Mouse (Mus musculus): ENCODE data around the gene Arfip2.

Arfip2 gene

DNA sequence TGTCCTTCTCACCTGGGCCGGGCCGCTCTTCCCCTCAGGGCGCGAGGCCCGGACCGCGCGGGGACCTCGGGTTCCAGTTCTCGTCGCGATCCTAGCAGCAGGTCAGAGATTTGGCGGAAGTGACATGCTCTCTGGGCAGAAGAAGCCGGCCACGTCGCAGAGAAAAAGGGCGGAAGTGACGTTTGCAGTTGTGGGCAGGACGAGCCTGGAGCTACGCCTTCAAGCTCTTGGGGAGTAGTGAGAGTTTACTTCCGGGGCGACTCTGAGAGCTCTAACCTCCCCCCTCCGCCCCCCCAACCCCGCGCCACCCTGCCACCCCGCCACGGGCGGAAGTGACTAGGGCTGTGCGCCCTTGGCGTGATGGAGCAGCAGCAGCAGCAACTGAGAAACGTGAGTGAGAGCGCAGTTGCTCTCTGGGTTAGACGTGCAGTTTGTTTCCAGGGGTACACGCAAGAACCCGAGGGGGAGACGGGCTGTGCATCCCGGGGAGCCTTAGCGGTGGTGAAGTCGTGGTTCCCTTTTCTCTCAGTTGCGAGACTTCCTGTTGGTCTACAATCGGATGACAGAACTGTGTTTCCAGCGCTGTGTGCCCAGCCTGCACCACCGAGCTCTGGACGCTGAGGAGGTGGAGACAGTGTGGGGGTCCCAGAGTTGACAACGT is at the start of gene Arfip2, which contains the start of gene Gm45799:
Gene Arfip2 (minus strand): TSS at position 184 of the 661 bp plus-strand sequence.
Gene Gm45799 (plus strand): TSS at position 320 of the 661 bp plus-strand sequence.
- peak; percentile 98 for DNase-seq (ENCODE audit: low read depth)

DNA sequence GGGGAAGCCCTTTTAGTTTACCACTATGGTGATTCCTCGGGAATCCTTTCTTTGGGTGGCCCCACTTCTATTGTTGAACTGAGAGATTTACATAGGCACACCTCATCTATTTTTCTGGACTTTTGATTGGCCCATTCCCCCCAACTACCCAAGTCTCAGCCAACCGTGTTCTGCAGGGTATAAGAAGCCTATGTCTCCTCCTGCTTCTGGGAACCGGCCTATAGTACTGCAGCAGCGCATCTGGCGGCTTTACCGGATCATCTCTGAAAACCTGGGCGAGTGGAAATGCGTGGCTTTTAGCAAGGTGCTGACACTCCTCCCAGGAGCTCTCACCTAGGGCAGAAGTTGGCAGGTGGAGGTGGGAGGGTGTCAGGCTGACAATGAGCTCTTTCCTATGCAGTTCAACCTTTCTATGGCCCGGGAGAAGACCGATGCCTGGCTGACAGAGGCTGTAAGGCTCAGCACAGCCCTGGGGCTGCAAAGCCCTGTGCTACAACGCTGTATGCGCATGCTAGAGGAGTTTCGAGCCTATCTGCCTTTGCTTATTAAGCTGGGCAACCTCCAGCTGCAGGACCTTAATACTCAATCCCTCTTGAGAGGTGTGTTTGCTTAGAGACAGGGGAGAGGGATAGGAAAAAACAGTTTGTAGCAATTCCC is 45.5 kb upstream of the Arfip2 start:
- DNase-seq (ENCODE audit: low read depth), result no peak

DNA sequence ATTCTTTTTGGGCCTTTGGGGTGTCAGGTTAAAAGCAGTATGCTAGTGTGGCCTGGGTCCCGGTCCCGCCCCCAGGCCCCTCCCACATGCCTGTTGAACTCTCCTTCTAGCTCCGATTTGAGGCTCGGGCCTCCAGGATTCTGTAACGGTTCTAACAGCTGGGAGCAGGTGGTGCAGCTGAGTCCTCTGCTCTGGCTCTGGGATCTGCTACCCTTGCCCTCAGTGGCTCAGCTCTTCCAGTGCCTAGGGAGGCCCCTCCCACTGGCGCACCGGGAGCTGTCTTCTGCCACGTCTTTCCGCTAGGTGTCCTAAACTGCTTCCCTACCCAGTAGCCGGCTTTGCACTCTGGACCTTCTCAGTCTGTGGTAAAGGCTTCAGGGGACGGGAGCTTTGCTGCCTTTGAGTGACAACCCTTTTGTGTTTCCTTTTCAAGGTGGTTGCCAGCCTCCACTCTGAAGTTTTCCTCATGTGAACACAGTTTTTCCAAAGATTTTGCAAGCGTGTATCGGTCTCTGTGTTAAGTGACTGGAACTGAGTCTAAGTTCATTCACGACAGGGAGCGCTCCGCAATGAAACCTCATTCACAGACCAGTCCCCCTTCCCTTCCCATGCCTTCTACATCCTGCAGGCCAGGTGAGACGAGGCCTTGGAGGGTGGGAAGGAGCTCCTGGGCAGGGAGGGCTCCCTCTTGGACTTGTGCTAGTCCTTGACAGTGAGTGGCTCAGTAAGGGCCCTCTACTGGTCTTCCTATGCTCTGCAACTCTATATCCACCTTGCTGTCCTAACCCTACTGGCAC is 10.6 kb upstream of the Arfip2 start, which contains the start of gene Dnhd1:
Gene Dnhd1 (plus strand): TSS at position 189 of the 797 bp plus-strand sequence.
- DNase-seq (ENCODE audit: low read depth), result peak; percentile 83

DNA sequence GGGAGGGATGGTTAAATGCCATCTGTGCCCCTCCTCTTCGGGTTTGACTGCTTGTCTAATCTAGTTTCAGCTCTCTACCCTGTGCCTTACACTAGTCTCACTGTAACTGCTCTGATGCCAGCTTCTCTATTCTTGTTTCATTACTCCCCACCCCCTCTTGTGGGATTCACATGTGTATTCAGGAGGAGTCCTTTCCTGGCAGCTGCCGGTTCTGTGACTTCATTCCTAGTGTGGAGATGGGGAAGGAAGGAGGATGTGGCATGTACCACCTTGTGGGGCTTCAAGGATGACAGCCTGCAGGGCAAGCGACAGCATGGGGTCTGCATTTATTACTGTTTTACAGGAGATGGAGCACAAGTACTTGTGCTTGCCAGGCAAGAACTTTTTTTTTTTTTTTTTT is 1.7 kb upstream of the Arfip2 start:
- DNase-seq (ENCODE audit: low read depth), result no peak

DNA sequence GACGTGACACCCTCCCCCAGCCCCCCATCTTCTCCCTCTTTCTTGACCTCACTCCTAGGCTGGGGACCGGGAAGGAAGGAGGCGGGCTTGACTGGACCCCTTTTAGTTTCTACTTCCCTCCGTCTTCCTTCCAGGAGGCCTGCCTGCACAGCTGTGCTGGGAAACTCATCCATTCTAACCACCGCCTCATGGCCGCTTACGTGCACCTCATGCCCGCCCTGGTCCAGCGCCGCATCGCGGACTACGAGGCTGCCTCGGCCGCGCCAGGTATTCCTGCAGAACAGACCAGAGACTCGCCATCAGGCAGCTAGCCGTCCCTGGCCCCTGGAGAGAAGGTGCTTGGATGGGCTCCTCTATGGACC is 659 bp upstream of the Arfip2 start:
- DNase-seq (ENCODE audit: low read depth), result no peak

DNA sequence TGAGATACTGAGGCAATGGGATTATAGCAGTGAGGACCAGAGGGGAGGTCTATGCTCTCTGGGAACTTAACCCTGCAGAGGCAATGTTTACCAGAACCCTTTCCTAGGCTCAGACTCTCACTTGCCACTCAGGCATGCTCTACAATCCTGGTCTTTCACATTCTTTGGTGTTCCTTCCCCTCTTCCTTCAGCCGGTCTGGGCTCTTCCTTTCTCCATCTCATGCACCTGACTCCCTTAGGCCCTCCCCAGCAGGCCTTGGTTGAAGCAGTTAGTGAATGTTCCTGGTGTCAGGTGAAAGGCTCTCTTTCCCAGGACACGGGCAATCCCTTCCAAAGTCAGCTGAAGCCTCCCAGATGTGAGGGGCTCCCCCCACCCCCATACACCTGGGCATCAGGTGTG is 460 bp downstream of the Arfip2 start, which contains the start of gene Timm10b:
Gene Timm10b (plus strand): TSS at position 301 of the 400 bp plus-strand sequence.
- DNase-seq (ENCODE audit: low read depth), result no peak

DNA sequence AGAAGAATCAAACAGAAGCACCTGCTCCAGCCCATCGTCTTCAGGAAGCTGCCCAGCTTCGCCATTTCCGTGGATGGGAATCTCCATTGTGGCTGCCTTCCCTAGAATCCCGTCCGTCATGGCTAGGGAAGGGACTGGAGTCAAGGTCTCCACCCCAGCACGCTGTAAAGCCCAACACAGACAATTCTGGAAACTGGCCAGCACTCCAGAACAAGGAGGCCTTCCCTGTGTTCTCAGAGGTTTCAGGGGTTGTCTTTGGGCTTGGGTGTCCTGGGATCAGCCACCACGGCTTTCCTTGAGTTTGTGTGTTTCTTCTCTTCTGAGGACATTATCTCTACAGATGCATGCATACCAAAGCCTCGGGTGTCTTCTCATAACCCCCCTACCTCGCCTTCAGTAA is 912 bp downstream of the Arfip2 start:
- no peak for DNase-seq (ENCODE audit: low read depth)

DNA sequence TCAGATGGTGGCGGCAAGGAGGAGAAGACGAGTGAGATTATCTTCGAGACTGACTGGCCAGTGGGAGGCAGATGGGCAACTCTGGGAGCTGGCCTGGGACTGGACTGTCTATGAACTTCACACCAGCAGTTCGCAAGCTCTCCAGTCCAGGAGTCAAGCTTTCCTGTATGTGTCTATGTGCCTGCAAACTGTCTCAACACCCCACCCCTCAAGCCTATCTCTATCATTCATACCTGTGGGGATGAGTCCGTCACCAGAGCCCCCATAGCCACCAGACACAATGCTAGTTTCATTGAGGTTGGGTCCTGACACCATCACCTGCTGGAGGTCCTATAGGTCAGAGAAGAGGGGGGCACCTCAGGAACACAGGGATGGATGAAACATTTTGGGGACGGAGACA is 1.4 kb downstream of the Arfip2 start:
- no peak for DNase-seq (ENCODE audit: low read depth)

DNA sequence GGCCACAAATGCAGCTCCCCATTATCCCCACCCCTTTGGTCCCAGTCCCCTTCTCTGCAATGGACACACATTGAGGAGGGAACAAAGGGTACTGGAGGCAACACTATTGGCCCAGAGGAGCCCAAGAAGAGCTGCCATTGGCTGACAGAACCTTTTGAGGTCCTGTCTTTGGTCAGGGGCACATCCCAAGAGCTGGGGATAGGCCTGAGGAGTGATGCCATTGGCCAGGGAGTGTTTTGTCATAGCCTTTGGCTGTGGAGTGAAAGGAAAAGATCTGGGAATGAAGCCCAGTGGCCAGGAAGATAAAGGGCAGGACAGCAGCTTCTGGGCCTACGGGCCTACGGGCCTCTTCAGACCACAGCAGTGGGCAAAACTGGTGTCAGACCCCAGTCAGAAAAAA is 4.5 kb downstream of the Arfip2 start:
- no peak for DNase-seq (ENCODE audit: low read depth)

DNA sequence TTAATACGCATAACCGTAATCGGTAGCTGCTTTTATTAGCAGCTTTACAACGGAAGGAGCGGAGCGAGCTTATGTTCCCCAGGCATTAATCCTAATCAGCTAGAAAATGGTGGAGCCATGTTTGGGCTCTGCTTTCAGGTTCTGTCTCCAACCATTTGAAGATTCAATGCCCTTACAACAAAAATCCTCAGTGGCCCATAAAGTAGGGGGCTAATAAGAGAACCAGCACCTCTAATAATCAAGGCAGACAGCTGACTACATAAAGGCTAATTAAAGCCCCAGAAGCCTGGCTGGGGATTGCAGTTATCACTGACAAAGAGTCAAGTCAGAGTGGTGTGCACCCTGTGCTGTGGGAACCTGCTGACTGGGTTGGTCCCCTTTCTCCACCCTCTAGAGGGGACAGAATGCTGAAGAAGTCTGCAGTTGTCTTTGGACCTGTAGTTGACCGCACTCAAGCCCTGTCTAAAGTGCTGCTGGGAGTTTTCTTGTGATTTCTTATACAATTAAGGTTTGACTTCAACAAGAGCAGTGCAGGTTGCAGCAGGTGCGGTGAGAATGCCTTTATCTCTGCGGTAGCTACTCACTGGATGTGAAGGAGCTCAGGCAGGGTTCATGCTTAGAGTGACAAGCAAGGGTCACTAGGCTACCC is 5.8 kb downstream of the Arfip2 start:
- DNase-seq (ENCODE audit: low read depth), result no peak

DNA sequence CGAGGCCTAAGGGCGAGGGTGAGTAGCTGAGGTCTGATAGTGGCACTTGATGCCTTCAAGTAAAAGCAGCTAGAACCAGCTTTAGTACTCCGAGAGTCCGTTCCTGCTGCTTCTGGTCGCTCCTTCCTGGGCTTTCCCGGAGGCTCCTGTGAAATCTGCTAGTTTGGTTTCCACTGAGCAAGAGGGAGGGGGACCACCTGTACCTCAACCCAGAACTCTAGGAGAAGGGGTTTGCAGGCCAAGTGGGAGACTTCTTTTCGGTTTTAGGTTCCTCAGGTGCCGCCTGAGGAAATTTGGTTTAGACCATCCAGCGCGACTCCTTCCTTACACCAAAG is 6.4 kb downstream of the Arfip2 start:
- DNase-seq (ENCODE audit: low read depth), result no peak

DNA sequence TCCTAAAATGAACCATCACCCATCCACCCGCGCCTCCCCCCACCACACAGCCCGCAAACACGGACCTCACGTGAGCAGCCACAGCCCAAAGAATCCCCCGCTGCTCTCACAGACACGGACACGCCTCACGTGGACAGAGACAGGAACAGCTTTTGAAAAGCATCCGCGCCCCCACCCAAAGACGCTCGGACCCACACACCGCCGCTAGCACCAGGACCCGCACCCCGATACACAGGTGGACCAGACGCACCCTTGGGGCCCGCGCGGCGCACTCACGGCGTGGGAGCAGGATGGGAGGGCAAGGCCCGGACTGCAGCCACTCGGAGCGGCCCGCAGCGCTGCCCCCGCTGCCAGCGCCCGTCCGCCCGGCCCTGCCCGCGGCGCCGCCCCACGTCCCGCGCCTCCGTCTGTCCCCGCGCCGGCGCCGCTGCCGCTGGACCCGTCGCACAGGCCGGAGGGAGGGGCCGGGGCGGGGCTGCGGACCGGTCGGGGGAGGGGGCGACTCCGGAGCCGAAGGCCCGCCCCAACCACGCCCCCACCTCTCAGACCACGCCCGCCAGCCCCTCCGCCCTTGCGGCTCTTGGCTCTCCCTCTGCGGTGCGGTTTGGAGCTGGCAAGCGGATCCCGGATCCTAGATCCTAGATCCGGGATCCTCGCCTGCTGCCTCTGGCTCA is 7.0 kb downstream of the Arfip2 start, which contains the start of gene Trim3:
Gene Trim3 (minus strand): TSS at position 445 of the 674 bp plus-strand sequence.
- DNase-seq (ENCODE audit: low read depth), result peak; percentile 82

DNA sequence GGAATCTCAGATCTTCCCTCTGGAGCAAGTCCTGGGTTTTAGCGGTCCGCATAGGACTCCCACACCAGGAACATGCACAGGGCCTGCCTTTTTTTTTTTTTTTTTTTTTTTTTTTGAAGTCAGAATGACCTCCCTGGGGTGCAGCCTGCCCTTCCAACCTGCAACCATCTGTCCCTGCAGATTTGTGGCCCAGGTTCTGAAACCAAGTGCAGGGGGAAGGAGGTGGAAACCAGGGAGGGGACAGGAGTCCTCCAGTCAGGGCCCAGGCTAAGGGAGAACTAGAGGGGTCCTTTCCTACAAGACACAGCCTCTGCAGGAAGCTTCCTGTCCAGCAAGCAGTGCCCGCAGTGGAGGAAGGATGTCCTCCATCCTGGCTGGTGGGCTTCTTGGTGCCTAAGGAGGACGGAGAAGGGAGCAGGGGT is 7.7 kb downstream of the Arfip2 start:
- no peak for DNase-seq (ENCODE audit: low read depth)

DNA sequence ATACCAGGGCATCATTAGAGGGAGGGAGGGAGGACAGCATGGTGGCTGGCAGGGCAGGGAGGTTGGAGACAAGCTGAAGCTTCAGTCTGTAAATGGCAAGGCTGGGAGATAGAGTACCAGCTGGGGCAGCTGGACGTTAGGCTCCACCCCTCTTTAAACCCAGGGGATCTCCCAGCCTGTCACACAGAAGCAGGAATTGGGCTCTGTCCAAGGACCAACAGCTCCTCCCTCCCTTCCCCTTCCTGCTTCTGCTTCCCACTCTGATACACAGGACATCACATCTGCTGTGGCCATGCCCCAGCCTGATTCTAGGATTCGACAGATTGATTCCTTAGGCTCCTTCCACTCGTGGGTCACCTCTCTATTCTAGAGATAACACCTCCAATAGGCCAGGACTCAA is 11.6 kb downstream of the Arfip2 start:
- DNase-seq (ENCODE audit: low read depth), result no peak

DNA sequence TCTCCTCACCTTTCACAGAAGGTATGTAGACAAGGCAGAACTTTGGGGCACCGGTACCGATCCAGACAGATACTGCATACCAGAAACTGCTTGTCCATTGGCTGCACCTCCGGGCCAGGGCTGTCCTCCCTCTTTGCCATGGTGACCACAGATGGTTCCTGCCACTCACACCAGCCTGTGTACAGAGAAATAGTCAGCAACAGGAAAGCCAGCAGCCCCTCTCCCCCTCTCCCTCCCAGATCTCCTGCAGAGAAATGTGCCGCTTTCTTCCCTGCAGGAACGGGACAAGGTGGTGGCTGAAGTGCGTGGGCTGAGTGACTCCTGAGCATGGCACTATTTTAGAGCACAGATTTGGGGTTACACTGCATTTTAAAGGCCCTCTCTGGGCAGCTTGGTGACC is 14.8 kb downstream of the Arfip2 start:
- no peak for DNase-seq (ENCODE audit: low read depth)

DNA sequence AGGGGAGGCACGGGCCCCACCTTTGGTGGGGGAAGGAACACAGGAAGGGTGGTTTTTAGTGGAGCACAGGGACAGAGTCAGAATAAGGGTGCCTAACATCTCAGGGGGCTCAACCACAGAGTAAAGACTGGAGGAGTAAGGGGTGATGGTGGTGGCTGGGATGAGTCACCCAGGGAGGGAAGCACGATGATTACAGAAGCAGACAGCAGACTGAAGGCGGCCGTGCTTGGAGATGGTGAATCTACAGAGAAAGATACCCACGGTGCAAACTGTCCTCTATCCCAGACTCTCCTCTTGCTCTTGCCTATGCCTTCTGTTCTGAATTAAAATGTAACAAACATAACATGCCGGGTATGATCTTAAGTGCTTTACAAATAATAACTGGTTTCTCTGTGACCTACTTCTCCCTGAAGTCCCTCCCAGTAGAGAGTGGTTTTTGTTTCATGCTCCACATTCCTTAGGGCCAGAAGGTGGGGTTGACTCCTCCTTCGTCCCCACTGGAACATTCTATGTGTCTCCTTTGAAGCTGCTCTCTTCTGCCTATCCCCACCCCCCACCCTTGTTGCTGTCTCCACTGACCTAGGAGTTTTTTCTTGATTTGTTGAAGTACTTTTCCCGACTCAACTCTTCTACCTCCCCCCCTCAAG is 18.4 kb downstream of the Arfip2 start:
- DNase-seq (ENCODE audit: low read depth), result no peak

DNA sequence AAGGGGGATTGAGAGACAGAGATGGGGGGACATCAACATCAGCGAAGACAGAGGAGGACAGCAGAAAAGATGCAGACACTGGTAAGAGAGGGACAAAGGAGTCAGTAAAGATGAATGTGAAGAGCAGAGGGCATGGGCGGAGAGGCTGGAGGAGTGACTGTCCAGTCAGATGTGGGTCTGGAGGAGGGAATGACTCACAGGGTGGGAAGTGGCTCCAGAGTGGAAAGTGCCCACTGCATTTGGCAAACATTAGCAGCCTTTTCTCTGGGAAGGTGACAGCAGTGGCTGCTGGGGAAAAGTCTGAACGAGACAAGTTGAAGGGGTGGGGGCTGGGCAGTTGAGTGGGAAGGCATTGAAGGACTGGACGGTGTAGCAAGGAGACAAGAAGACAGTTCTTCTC is 19.2 kb downstream of the Arfip2 start:
- DNase-seq (ENCODE audit: low read depth), result no peak

DNA sequence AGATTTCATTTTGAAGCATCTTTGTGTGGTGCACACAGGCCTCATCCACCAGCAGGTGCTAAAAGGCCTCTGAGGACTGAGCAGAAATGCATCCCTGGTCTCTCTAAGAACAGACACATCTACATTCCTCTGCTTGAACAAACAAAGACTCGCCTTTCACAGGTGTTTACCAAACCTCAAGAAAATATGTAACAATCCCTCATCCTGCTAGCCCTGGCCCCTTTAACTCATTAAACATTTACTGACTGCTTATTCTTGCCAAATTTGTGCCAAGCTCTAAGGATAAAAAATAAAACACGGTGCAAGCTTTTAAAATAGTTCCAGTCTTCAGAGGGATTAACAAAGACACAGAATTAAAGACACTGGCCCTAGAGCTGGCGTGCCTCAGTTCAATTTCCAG is 20.5 kb downstream of the Arfip2 start:
- DNase-seq (ENCODE audit: low read depth), result no peak

DNA sequence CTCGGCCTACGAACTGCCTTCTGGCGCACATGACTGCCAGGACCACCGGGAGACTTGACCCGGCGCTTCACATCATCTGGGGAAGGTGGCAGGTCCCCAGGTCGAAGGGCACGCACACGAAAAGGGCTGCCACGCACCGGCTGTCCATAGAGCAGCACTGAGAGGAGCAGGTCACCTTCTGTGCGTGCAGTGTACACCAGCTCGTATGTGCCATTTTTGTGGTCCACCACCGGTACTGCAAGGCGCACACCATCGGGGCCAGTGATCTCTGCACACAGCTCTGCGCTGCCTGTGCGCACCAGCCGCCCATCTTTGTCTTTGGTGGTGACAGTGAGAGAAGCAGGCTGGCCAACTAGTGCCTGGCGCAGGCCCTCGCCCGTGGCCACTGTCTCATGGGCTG is 22.4 kb downstream of the Arfip2 start:
- DNase-seq (ENCODE audit: low read depth), result no peak

DNA sequence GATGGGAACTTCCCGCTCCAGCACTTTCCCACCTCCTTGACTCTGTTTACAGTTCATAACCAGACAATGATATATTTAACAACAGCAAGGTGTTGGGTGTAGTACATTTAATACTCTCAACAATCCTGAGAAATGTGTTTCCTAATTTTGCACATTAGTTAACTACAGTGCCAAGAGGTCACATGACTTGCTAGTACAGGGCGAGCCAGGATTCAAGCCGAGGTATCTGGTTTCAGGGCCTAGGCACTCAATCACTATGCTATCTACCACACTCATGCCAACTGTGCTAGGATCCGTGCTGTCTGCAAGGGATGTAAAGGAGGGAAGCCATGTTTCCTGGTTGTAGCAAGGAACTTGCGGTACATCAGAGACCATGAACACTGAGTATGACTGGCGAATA is 23.7 kb downstream of the Arfip2 start:
- no peak for DNase-seq (ENCODE audit: low read depth)

DNA sequence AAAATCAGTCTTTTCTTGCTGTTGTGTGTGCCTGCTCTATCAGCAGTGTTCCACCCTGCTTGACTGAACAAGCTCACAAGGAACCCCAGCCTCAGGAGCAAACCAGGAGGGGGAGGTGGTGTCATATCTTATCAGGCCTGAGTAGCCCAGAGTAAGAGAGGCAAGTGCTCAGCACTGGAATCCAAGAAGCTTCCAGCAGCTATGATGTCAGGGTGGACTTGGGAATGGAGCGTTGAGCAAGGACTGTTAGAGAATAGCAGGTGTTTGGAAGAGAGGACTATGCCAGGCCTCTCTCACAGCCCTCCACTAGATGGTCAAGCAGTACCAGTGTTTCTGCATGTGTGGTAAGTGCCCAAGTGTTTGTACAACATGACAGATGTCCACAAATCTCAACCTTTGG is 24.5 kb downstream of the Arfip2 start:
- DNase-seq (ENCODE audit: low read depth), result no peak
